Mouse (Mus musculus) MEL (cell line): ENCODE measurements around the gene Nap1l3. TPM values are rescaled to one million over a fixed set of nuclear protein-coding genes. Genes with fewer than 3 reads are reported as not detected.

Source experiments
- DNase-seq: peaks from one replicate; pipeline ENCODE4 v3.0.0; 2011; ENCODE audit warnings: low read depth, low spot score
- H3K27ac ChIP-seq: 2 replicates; pipeline ENCODE4 v1.5.1; 2012; ENCODE audit warnings: low read depth, mild to moderate bottlenecking, control low read depth, low read length, moderate library complexity; ENCODE audit not compliant: control insufficient read depth
- H3K27me3 ChIP-seq, 2 experiments: fragments of 150-350 bp in 1 of 2; sonication (generic) in 1 of 2; 2 replicates each; pipeline ENCODE4 v1.6.1; 2012; ENCODE audit warnings: low read length in 2 of 2, mild to moderate bottlenecking in 2 of 2, improper control_type of control experiment in 1 of 2, moderate library complexity in 1 of 2; ENCODE audit not compliant: insufficient read depth in 2 of 2, control insufficient read depth in 1 of 2
- H3K36me3 ChIP-seq, 2 experiments: 2 replicates each; pipeline ENCODE4 v1.6.1; 2012 to 2014; ENCODE audit warnings: low read length in 2 of 2, improper control_type of control experiment in 1 of 2, inconsistent platforms in 1 of 2, mild to moderate bottlenecking in 1 of 2; ENCODE audit not compliant: insufficient read depth in 2 of 2, control insufficient read depth in 1 of 2
- H3K4me1 ChIP-seq, 2 experiments: fragments of 150-350 bp in 1 of 2; sonication (generic) in 1 of 2; 2 replicates each; pipeline ENCODE4 v1.6.1; 2012; ENCODE audit warnings: low read length in 2 of 2, improper control_type of control experiment in 1 of 2, mild to moderate bottlenecking in 1 of 2; ENCODE audit not compliant: insufficient read depth in 2 of 2, control insufficient read depth in 1 of 2
- H3K4me3 ChIP-seq, 2 experiments: fragments of 150-350 bp in 1 of 2; sonication (generic) in 1 of 2; 2 replicates each; pipeline ENCODE4 v1.5.1; 2012; ENCODE audit warnings: low read depth in 2 of 2, low read length in 2 of 2, mild to moderate bottlenecking in 2 of 2, moderate library complexity in 2 of 2, control low read depth in 1 of 2, improper control_type of control experiment in 1 of 2; ENCODE audit not compliant: control insufficient read depth in 1 of 2, insufficient read depth in 1 of 2
- H3K79me2 ChIP-seq: 2 replicates; pipeline ENCODE4 v1.6.1; 2012; ENCODE audit warnings: mild to moderate bottlenecking, low read length, moderate library complexity; ENCODE audit not compliant: control insufficient read depth, poor library complexity, insufficient read depth
- H3K9ac ChIP-seq: 2 replicates; pipeline ENCODE4 v1.6.1; 2012; ENCODE audit warnings: low read depth, mild to moderate bottlenecking, control low read depth, low read length, moderate library complexity; ENCODE audit not compliant: control insufficient read depth, poor library complexity, severe bottlenecking
- H3K9me3 ChIP-seq: fragments of 150-350 bp; sonication (generic); replicated peaks from 2 replicates; pipeline ENCODE4 v1.6.1; 2012; ENCODE audit warnings: mild to moderate bottlenecking, low read length, improper control_type of control experiment, moderate library complexity; ENCODE audit not compliant: insufficient read depth
- BHLHE40 ChIP-seq: IDR thresholded peaks from 2 replicates; pipeline ENCODE4 v1.6.1; 2012; ENCODE audit warnings: low read depth, mild to moderate bottlenecking, inconsistent platforms, low read length, improper control_type of control experiment, borderline replicate concordance
- CHD1 ChIP-seq: IDR thresholded peaks from 2 replicates; pipeline ENCODE4 v1.6.1; 2012; ENCODE audit warnings: low read depth, mild to moderate bottlenecking, inconsistent platforms, low read length, improper control_type of control experiment
- E2F4 ChIP-seq: IDR thresholded peaks from 2 replicates; pipeline ENCODE4 v1.6.1; 2011; ENCODE audit warnings: low read depth, low read length, improper control_type of control experiment, borderline replicate concordance
- HCFC1 ChIP-seq: IDR thresholded peaks from 2 replicates; pipeline ENCODE4 v1.6.1; 2012; ENCODE audit warnings: low read depth, mild to moderate bottlenecking, inconsistent platforms, low read length, improper control_type of control experiment, moderate library complexity
- JUND ChIP-seq: IDR thresholded peaks from 2 replicates; pipeline ENCODE4 v1.6.1; 2011; ENCODE audit warnings: low read depth, mild to moderate bottlenecking, improper control_type of control experiment, low read length
- MAFK ChIP-seq: IDR thresholded peaks from 2 replicates; pipeline ENCODE4 v1.6.1; 2011; ENCODE audit warnings: low read depth, mild to moderate bottlenecking, low read length, improper control_type of control experiment, borderline replicate concordance
- MAX ChIP-seq: IDR thresholded peaks from 2 replicates; pipeline ENCODE4 v1.6.1; 2011; ENCODE audit warnings: low read length, improper control_type of control experiment
- MAZ ChIP-seq: IDR thresholded peaks from 2 replicates; pipeline ENCODE4 v1.6.1; 2012; ENCODE audit warnings: low read depth, mild to moderate bottlenecking, inconsistent platforms, low read length, improper control_type of control experiment
- MYB ChIP-seq: IDR thresholded peaks from 2 replicates; pipeline ENCODE4 v1.6.1; 2011; ENCODE audit warnings: mild to moderate bottlenecking, low read depth, low read length, improper control_type of control experiment
- POLR2A ChIP-seq, 2 experiments: IDR thresholded peaks; 2 replicates each; pipeline ENCODE4 v1.6.1; 2011 to 2012; ENCODE audit warnings: low read length in 2 of 2, mild to moderate bottlenecking in 2 of 2, control low read depth in 1 of 2, improper control_type of control experiment in 1 of 2, low read depth in 1 of 2, moderate library complexity in 1 of 2; ENCODE audit not compliant: control insufficient read depth in 1 of 2, insufficient read depth in 1 of 2, poor library complexity in 1 of 2
- POLR2AphosphoS2 ChIP-seq: IDR thresholded peaks from 2 replicates; pipeline ENCODE4 v1.6.1; 2011; ENCODE audit warnings: low read length, improper control_type of control experiment
- POLR2AphosphoS5 ChIP-seq: IDR thresholded peaks from 2 replicates; pipeline ENCODE4 v1.6.1; 2012; ENCODE audit warnings: low read depth, borderline replicate concordance, mild to moderate bottlenecking, inconsistent platforms, low read length, moderate library complexity, mixed read lengths
- RCOR1 ChIP-seq: IDR thresholded peaks from 2 replicates; pipeline ENCODE4 v1.6.1; 2012; ENCODE audit warnings: low read depth, mild to moderate bottlenecking, inconsistent platforms, low read length, improper control_type of control experiment
- SIN3A ChIP-seq: IDR thresholded peaks from 2 replicates; pipeline ENCODE4 v1.6.1; 2012; ENCODE audit warnings: low read length, improper control_type of control experiment, inconsistent platforms
- SMC3 ChIP-seq: IDR thresholded peaks from 2 replicates; pipeline ENCODE4 v1.6.1; 2011; ENCODE audit warnings: low read depth, low read length, improper control_type of control experiment
- UBTF ChIP-seq: IDR thresholded peaks from 2 replicates; pipeline ENCODE4 v1.6.1; 2012; ENCODE audit warnings: low read depth, mild to moderate bottlenecking, inconsistent platforms, low read length, improper control_type of control experiment, moderate library complexity, borderline replicate concordance; ENCODE audit not compliant: insufficient read depth
- USF1 ChIP-seq: IDR thresholded peaks from 2 replicates; pipeline ENCODE4 v1.6.1; 2014; ENCODE audit warnings: low read depth, mild to moderate bottlenecking, inconsistent platforms, low read length, improper control_type of control experiment, moderate library complexity
- ZC3H11A ChIP-seq: IDR thresholded peaks from 2 replicates; pipeline ENCODE4 v1.6.1; 2012; ENCODE audit warnings: low read depth, mild to moderate bottlenecking, inconsistent platforms, low read length, improper control_type of control experiment
- ZKSCAN1 ChIP-seq: IDR thresholded peaks from 2 replicates; pipeline ENCODE4 v1.6.1; 2012; ENCODE audit warnings: low read depth, mild to moderate bottlenecking, inconsistent platforms, low read length, improper control_type of control experiment, moderate library complexity
- ZNF384 ChIP-seq: IDR thresholded peaks from 2 replicates; pipeline ENCODE4 v1.6.1; 2012; ENCODE audit warnings: low read depth, mild to moderate bottlenecking, inconsistent platforms, low read length, improper control_type of control experiment
- polyA plus RNA-seq, 2 experiments: library from polyadenylated mRNA; stranded (reverse) in 1 of 2; unstranded in 1 of 2; fragments of >175 nt in 1 of 2; fragments of >200 nt in 1 of 2; gene quantifications; 2 replicates each; pipeline versions ENCODE4 v1.2.1 to v1.2.4; 2012; ENCODE audit warnings: low replicate concordance in 2 of 2, low read depth in 1 of 2; ENCODE audit not compliant: insufficient read length in 2 of 2, insufficient read depth in 1 of 2, missing spikeins in 1 of 2
- total RNA-seq: library from RNA; depleted of rRNA; stranded (reverse); fragments of 300-350 nt; gene quantifications from 2 replicates; pipeline ENCODE4 v1.2.3, GENCODE M21; 2012; rRNA removed

Nap1l3 gene
- not detected in 2 replicates for total RNA-seq
- not detected for polyA plus RNA-seq

GRCm38 (mm10) chrX:122396781-122397581 is at the start of gene Nap1l3:
Nap1l3 (minus strand) TSS chrX:122397401.
- Histone ChIP-seq H3K9me3 (no peaks in the 10 kb centered on the region), H3K4me1 (no peaks in the 10 kb centered on the region), H3K27ac (no peak within 1 kb of the TSS)
- no peak for DNase-seq
- TF ChIP-seq CHD1, result no peak
- no peak for TF ChIP-seq MAFK
- no peak for TF ChIP-seq BHLHE40
- no peak for TF ChIP-seq ZKSCAN1
- no peak for TF ChIP-seq POLR2AphosphoS2
- no peak for TF ChIP-seq UBTF
- TF ChIP-seq SMC3, result no peak
- no peak for TF ChIP-seq MYB
- TF ChIP-seq POLR2AphosphoS5, result no peak
- no peak for TF ChIP-seq SIN3A
- no peak for TF ChIP-seq HCFC1
- no peak for TF ChIP-seq ZC3H11A
- no peak for TF ChIP-seq ZNF384
- TF ChIP-seq USF1, result no peak
- TF ChIP-seq E2F4, result no peak
- no peak for TF ChIP-seq RCOR1
- TF ChIP-seq, all 39 proteins: peak for 0
- no peak within 1 kb of the TSS for H3K4me3 ChIP-seq
- H3K27me3 ChIP-seq, result no peaks in the 10 kb centered on the region
- no peaks in the 10 kb centered on the region for H3K79me2 ChIP-seq
- H3K9ac ChIP-seq, result no peak within 1 kb of the TSS
- no peaks in the 10 kb centered on the region for H3K36me3 ChIP-seq

GRCm38 (mm10) chrX:122397652-122398051 is 451 bp upstream of the Nap1l3 start:
- Histone ChIP-seq H3K36me3 (no peaks in the 10 kb centered on the region), H3K4me3 (no peak overlapping the region), H3K79me2 (no peaks in the 10 kb centered on the region), H3K4me1 (no peaks in the 10 kb centered on the region), H3K9ac (no peak overlapping the region), H3K27me3 (no peaks in the 10 kb centered on the region), H3K9me3 (no peaks in the 10 kb centered on the region), H3K27ac (no peak overlapping the region)
- no peak for DNase-seq
- TF ChIP-seq BHLHE40 (no peak), USF1 (no peak), MAZ (no peak), MAX (no peak), JUND (no peak), POLR2A (IDR thresholded peaks at IDR 0.05; ENCODE audit: control insufficient read depth in 1 of 2, insufficient read depth in 1 of 2, low read depth in 1 of 2, low read length in 2 of 2, poor library complexity in 1 of 2) (no peak), ZC3H11A (no peak)
- TF ChIP-seq, all 39 proteins: peak for 0
